Mouse (Mus musculus): ENCODE data around the gene Wdr54.
A peak's percentile ranks its signal among the peaks of the same experiment; 100 is the strongest.

The Wdr54 gene

DNA sequence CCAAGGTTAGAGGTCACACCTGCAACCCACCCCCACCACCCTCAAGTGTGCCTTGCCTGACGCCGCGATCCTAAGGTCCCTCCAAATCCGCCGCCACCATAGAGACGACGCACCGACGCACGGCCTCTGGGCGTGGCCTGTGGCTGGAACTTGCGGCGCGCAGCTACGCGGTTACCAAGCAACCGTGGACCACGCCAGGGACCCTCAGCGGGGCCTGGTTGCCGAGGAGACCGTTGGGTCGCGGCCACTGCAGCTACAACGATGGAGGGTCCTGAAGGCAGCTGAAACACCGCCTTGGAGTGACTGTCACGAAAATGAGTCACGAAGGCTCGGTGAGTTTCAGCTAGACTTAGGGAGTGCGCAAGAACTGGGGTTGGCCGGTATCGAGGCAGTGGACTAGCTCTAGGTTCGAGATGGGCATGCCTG, at the start of gene Wdr54, which contains the start of gene 1700003E16Rik:
TSS of gene Wdr54 (minus strand) at position 139 of the 426 bp plus-strand sequence.
TSS of gene 1700003E16Rik (plus strand) at position 146 of the 426 bp plus-strand sequence.
- ATAC-seq (ENCODE audit: insufficient number of reproducible peaks, low FRiP score, low TSS enrichment) = peak; percentile 80

DNA sequence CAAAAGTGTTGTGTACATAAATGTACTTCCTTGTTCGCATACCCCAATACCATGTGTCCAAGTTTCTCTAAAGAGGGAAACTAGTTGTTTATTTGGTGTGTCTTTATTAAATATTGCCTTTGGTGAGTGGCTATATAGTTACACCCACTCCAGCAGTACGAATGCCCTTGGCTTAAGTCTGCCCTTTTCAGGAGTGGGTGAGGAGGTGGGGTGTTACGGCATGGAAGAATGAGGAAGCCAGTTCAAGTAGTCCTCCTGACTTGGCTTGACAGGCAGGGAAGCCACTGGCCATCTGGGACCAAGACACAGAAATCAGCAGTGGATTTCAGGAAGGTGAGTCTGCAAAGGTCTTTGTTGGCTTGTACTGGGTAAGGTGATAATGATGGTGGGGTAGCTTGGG, 49.7 kb upstream of the Wdr54 start:
- no peak for ATAC-seq (ENCODE audit: insufficient number of reproducible peaks, low FRiP score, low TSS enrichment)

DNA sequence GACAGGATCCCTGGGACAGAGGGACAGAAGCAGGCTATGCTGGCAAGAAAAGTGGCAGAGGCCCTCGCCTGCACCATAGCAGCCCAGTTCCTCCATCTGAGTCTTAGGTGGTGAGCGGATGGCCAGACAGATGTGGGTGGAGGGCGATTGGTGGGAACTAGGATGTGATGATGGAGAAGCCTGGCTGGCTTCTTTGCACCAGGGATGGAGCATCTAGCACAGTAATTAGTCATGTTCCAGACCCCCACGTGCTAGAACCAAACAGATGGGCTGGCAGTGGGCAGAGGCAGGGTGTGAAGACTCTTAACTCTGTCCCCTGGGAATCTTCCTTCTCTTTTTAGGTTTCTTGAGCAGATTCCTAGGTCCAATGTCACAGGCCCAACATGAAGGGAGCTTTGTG, 47.1 kb upstream of the Wdr54 start:
- no peak for ATAC-seq (ENCODE audit: insufficient number of reproducible peaks, low FRiP score, low TSS enrichment)

DNA sequence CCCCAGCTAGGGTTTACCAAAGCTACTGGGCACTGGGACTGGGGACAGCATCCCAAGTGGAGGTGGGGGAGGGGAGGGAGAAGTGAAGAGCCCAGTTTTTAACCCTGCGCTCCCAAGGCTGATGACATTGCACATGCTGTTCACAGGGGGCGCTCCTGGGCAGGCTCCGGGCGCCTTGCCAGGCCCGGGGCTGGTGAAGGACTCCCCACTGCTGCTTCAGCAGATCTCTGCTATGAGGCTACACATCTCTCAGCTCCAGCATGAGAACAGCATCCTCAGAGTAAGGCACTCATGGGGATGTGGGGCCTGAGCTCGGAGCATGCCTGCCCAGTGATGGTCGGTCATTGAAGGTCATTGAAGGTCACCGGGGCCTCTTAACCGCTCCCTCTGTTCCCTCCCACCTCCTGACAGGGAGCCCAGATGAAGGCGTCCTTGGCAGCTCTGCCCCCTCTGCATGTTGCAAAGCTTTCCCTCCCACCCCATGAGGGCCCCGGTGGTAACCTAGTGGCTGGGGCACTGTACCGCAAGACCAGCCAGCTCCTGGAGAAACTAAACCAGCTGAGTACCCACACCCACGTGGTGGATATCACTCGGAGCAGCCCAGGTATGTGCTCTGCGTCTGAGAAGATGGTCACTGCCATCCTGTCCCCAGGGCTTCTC, 41.3 kb upstream of the Wdr54 start:
- ATAC-seq (ENCODE audit: insufficient number of reproducible peaks, low FRiP score, low TSS enrichment) = peak; percentile 76

DNA sequence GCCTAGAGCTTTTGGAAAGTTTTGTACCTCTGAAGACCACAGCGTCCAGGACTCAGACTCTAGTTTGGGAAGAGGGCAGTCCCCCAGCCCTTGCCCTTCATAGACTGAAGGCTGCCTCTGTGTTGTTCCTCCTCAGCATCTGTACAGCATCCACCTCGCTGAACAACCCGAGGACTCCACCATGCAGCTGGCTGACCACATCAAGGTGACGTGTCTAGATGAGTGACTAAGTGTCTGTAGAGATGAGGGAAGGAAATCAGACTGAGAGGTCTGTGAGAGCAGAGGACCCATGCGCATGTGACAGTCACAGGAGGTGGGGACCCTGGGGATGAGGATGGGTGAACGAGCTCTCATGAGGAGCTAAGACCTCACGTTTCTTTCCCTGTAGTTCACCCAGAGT, 37.4 kb upstream of the Wdr54 start:
- no peak for ATAC-seq (ENCODE audit: insufficient number of reproducible peaks, low FRiP score, low TSS enrichment)

DNA sequence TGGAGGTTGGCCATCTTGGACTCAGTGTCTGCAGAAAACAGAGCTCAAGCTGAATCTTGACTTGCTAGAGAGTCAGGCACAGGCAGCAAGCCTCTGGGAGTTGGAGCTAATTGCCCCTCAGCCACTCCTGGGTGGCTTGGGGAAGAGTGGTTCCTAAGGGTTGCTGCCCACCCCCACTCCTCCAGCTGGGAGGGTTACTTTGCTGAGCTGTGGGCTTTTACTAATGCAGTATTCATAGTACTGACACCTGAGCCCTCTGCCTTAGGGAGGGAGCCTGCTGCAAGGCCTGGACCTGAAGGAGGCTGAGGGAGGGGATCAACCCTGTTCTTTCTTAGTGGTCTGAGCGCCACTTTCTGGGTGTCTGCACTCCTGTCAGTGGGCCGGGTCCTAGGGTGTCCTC, 30.7 kb upstream of the Wdr54 start:
- ATAC-seq (ENCODE audit: insufficient number of reproducible peaks, low FRiP score, low TSS enrichment) = no peak

DNA sequence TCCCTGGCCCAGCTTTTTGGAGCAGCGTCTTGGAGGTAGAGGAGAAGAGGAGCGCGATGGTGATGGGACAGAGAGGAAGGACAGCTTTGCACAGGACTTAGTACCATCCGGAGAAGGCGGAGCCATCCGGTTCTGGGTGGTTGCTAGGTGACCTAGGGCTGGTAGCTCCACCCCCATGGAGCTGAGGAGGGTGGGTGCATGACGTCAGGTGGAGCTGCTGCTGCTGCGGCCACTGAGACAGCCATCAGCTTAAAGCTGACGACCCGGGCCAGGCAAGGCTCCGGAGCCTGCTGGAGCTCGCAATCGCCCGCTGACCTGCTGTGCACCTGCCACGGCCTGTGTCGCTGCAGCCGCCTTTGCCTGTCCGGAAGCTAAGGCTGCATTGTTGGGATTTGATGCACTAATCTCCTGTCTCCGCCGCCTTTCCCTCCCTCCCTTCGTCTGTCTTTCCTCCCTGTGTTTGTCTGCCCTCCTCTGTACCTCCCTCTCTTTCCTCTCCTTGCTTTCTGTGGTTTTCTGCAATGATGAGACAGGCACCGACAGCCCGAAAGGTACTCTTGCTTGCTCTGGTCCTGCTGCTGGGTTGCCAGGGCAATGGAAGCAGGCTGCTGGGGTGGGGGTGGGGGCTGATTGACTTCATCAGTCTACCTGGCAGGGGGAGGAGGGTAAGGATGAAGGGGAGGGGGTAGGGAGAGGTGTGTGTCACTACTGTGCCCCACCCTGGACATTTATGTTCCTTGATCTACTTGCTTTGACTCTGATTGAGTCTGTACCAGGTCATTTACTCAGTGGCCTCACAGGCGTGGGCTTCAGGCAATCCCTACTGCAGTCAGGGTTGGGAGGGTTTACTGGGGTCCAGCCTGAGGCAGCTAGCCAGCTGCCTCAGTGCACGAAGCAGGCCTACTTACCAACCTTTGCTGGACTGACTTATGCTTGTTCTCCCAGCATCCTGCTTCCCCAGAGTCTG, 30.0 kb upstream of the Wdr54 start:
- peak; percentile 90 for ATAC-seq (ENCODE audit: insufficient number of reproducible peaks, low FRiP score, low TSS enrichment)

DNA sequence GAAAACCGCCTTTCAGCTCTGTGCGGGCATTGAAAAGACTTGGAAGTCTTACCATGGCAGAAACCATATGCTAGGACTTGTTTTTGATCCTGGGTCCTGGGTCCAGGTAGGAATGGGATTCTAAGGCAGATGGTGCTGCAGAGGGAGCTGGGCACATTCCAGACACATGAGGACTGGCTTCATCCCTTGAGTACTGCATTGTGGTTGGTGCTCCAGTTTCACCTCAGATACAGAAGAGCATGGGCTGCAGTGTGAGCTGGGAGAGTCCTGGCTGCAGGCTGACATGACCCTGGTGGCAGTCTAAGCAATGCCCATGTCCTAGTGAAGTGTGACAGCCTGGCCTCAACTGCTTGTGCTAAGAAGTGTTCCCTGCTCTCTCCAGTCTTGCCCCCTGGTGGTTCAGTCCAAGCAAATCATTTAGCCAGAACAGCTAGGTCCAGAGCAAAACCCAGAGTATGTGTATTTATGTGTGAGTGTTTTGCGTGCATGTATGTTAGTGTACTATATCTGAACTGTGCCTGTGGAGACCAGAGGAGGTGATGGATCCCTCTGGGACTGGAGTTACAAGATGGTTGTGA, 28.8 kb upstream of the Wdr54 start:
- ATAC-seq (ENCODE audit: insufficient number of reproducible peaks, low FRiP score, low TSS enrichment) = 0 out of 2 replicates have a peak, but pooled peaks have one; percentile 4

DNA sequence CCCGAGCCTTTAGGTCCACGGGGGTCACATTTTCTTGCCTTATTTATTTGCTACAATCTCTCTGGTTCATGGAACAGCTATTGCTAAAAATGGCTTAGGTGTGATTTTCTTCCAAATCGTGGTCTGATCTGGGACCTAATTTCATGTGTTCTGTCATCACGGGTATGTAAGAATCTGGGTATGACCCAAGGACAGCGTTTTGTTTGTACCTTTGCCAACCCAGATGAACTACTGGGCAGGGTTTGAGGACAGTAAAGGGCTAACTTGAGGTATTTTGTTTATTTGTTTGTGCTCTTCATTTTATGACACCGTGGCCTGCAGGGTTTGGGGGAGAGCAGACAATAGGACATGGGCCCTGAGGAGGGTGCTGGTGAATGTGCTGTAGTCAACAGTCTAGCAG, 24.4 kb upstream of the Wdr54 start:
- ATAC-seq (ENCODE audit: insufficient number of reproducible peaks, low FRiP score, low TSS enrichment) = no peak

DNA sequence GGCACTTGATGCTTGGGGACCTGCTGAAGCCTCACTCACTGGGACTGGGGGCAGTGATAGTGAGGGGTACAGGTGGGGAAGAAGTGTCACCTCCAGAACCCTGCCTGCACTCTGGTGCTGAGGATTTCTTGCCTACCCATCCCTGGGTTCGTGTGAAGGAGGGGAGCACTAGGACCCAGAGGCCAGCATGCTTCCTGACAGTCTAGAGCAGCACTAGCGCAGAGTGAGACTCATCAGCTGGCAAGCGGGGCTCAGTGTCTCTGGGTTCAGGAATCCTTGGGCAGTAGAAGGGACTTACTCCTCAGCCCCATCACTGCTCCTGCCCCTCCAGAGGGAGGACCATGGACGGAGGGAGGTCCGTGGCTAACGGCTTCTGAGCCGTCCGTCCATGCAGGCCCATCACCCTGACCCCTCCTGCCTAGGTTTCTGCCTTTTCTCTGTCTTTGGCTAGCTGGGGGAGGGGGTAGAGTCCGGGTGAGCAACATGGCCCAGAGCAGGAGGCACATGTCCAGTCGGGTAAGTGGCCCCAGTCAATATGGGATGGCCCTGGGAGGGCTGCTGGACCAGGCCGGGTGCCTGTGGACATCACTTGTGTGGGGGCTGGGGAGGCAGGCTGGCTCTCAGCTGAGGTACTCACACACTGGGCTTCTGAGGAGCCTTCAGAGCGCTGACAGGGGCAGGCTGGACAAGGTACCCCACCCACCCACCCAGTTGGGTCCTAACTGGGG, 23.4 kb upstream of the Wdr54 start:
- ATAC-seq (ENCODE audit: insufficient number of reproducible peaks, low FRiP score, low TSS enrichment) = peak; percentile 85

DNA sequence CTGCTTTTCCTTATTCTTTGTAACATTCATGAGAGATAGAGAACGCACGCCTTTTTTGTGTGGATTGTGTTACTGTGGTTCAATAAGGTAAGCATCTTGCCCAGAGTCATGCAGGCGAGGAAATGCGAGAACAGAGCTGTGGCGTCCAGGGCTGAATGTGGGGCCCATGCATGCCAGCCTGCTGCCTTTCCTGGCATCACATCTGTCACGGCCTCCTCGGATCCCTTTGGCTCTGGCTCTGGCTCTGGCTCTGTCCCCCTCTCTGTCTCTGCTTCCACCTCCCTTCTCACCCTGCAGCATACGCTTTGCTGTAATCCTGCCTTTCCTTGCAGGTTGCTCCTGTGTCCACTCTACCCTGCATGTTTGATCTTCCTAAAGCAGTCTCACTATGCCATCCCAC, 19.8 kb upstream of the Wdr54 start:
- ATAC-seq (ENCODE audit: insufficient number of reproducible peaks, low FRiP score, low TSS enrichment) = no peak

DNA sequence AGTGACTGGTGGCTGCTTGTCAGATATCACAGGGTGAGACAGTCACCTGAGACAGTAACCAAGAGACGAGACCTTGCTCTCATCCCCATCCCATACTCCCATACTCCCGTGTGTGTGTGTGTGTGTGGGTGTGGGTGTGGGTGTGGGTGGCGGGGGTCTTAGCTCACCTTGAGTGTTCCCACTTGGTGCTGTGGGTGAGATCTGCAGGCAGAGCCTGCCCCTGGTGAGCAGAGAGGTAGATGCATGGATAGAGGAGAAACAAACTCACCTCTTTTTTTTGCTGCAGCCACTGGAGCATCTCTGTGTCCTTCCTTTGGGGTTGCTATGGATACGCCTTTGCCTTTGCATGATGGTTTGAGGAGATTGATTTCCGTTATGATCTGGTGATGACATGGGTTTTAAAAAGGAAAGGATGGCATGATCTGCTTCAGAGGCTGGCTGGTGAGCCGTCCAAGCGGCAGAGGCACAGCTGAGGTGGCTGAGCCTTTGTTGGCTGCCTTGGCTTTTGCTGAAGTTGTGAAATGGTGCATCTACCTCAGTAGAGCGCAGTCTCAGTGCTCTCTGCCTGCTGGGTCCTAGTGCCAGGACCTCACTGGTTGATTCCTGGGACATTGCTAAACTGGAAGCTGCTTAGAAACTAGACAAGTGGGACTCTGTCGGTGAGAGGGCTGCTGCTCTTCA, 16.2 kb upstream of the Wdr54 start:
- ATAC-seq (ENCODE audit: insufficient number of reproducible peaks, low FRiP score, low TSS enrichment) = peak; percentile 75

DNA sequence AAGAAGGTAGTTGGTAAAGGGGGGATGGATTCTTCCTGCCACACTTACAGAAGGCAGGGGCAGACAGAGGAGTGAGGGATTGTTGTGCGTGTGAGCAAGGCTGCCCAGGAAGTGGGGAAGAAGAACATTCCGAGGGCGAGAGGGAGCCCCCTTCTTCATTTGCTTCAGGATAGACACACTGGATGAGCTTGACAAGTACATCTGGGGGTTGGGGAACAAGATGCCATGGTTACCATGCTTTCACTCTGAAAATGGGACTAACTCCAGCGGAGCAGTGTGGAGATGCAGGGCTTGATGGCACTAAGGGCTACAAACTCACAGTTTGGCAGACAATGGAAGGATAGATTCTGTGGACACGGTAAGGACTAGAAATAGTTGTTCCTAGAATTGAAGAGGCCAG, 14.9 kb upstream of the Wdr54 start:
- no peak for ATAC-seq (ENCODE audit: insufficient number of reproducible peaks, low FRiP score, low TSS enrichment)

DNA sequence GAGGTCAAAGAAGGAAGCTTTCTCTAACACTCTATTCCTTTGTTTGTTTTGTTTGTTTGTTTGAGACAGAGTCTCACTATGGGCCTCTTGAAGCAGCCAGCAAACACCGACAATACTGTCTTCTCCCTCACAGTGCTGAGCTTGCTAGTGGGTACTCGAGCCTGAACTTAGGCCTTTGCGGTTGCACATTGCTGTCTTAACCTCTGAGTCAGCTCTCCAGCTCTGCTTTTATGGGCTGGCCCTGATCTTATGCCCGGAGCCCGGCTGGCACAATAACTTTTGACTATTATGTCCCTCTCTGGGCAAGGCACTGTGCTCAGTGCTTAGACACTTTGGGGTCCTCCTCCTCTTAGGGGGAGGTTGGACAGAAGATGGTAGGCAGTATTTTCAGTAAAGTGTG, 13.7 kb upstream of the Wdr54 start:
- ATAC-seq (ENCODE audit: insufficient number of reproducible peaks, low FRiP score, low TSS enrichment) = no peak

DNA sequence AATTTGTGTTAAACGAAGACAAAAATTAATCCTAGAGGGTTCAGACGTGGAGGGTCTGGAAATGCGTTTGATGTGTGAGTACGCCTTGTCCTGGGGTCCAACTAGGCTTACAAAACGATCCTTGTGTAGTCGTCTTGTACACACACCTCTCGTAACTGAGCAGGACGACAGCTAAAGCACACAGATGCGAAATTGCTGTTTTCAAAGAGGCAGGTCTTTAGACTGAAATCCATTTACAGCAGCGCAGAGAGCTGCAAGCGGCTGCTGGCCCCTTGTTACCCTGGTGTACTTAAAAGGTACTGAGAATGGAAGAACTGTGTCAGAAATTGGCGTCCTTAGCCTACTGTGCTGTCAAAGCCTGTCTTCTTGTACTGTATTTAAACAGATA, 10.0 kb upstream of the Wdr54 start:
- no peak for ATAC-seq (ENCODE audit: insufficient number of reproducible peaks, low FRiP score, low TSS enrichment)

DNA sequence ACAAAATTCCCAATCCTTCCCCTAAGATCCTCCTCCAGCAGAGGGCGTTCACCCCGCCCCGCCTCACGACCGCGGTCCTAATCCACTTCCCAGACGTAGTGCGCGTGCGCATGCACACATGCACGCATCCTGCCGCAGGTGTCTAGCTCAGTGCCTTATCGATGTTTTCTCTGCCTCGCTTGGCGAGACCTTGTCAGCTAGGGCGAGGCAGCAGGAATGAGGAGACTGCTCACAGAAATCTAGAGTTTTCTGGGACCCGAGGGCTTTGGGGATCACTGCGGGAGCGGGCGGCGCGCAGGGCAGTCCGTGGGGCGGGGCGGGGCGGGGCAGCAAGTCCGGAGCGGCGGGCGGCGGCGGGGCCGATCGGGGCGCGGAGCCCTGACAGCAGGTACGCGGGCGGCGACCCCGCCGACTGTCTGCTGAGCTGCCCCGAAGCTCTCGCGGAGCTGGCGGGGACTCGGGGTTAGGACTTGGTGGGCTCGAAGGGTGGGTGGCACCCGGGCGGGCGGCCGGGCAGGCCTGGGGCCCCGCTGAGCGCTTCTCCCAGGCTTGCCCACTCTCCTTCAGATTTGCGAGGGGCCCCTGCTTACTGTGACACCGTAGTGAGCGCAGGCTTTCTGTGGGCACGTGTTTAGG, 9.5 kb upstream of the Wdr54 start, which contains the start of gene Dctn1:
TSS of gene Dctn1 (plus strand) at position 314 of the 636 bp plus-strand sequence.
- peak; percentile 76 for ATAC-seq (ENCODE audit: insufficient number of reproducible peaks, low FRiP score, low TSS enrichment)

DNA sequence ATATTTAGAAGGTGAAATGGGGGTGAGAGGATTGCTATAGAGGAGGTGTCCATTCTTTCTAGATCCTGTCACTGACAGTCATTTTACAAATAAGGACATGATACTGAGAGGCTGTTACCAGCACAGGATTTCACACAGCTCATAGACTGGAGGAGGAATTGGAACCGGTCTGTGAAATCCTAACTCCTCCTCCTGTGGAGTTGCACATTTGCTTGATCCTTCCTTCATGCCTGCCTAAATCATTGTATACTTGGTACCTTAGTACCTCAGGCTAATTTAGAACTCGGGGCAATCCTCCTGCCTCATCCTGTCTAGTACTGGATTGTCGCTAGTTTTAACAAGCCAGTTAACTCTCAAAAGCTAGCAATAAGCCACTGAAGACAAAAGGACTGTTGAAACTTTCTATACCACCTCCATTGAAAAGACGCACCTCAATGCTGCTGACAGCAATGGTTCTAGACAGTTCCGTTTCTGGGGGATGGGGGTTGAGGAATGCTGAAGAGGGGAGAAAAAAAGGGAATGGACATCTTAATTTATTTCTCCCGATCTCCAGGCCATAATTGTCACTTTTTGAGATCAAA, 8.9 kb upstream of the Wdr54 start:
- ATAC-seq (ENCODE audit: insufficient number of reproducible peaks, low FRiP score, low TSS enrichment) = no peak

DNA sequence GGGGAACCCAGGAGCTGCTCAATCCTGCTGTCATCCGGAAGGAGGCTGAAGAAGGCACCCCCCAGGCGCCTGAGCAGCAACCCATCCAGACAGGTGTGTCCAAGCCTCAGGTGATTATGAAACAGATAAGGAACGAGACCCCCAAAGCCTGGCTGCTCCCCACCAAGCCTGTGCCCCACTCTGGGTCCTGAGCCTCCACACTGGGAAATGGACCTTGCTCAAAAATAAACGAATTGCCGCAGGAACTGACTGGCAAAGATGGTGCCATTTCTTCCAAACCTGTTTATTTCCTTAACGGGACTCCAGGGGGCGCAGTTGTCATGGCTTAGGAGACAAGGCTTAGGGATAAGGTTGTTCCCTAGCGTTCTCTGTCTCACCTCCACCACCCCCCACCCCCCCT, 6.5 kb upstream of the Wdr54 start:
- ATAC-seq (ENCODE audit: insufficient number of reproducible peaks, low FRiP score, low TSS enrichment) = no peak

Data from cerebellum, adult (tissue).